Mouse (Mus musculus): Measurements from ENCODE around the gene Cdk9. TPM values are rescaled to one million over a fixed set of nuclear protein-coding genes. Genes with fewer than 3 reads are reported as not detected.

Gene Cdk9
- polyA plus RNA-seq, 1 experiment from 2014 or later = 139 TPM

DNA sequence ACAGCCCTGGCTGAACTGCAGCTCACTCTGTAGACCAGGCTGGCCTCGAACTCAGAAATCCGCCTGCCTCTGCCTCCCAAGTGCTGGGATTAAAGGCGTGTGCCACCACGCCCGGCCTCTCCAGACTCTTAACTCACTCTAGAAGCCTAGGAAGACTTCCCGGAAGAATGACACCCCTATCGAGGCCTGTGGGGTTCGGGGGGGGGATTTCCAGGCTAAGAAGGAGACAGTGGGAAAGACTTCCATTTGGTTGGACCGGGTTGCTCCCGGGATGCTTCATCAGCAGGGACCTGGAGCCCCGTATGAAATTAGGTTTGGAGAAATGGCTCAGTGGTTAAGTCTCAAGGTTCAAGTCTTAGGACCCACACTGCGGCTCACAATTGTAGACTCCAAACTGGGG lies 18.2 kb downstream of the Cdk9 start:
- Histone ChIP-seq H3K27ac (peak overlapping the region; percentile 92), H3K4me1 (peaks cover 41% of the 10 kb centered on the region), H3K27me3 (ENCODE audit: poor library complexity, severe bottlenecking) (no peaks in the 10 kb centered on the region), H3K36me3 (replicated peaks) (peaks cover 12% of the 10 kb centered on the region; the same call in 1 of the 2 replicates), H3K9me3 (no peaks in the 10 kb centered on the region), H3K4me3 (peak overlapping the region; percentile 94)
- 90% methylated on average over 12 of the region's 12 CpGs for WGBS
- no peak for DNase-seq (ENCODE audit: extremely low spot score, low spot score)

DNA sequence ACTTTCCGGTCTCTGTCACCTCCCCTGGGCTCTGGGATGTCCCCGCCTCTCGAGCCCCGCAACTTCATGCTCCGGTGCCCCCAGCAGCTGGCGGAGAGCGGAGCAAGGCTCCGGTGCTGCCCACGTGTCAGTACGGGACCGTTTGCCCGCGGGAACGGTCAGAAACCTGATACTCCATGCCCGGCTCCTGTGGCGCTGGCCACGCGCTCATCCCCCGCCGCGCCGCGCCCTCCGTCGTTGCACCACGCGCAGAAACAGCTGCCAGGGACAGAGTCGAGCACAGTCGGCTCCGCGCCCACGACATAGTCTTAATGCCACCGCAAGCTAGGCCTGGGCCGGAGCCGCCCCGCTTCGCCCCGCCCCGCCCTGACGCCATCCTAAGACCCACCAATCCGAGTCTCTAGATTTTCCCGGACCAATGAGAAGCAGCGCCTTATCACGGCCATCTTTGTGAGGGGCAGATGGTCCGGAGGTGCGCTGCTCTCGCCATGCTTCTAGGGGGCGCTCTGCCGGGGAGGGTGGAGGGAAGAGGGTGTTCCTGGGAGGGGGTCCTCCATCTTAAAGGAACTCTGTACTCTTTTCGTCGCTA lies 19.0 kb downstream of the Cdk9 start:
- DNase-seq (ENCODE audit: extremely low spot score, low spot score) = peak; percentile 96
- peaks cover 43% of the 10 kb centered on the region for H3K4me1 ChIP-seq
- H3K4me3 ChIP-seq = peak overlapping the region; percentile 94
- peaks cover 12% of the 10 kb centered on the region; the same call in 1 of the 2 replicates for H3K36me3 ChIP-seq (replicated peaks)
- no peaks in the 10 kb centered on the region for H3K9me3 ChIP-seq
- WGBS = under 1% methylated on average over 51 of the region's 51 CpGs
- peak overlapping the region; percentile 92 for H3K27ac ChIP-seq
- no peaks in the 10 kb centered on the region for H3K27me3 ChIP-seq (ENCODE audit: poor library complexity, severe bottlenecking)

DNA sequence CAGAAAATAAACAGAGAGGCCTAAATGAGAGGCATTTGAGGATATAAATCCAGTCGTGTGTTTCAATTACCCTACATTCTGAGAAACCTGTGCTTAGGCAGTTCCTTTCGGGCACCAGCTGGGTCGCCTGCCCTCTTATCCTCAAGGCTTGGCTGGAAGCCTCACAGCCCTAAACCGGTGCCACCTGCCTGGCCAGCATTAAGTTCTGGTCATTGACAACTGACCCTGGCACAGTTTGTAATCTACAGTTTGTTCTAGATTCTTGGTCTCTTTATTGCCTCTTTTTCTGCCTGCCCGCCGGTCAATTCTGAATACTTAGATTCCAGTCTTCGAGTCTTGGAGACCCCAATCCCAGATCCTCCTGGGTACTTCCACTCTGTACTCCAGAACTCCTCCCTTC lies 19.6 kb downstream of the Cdk9 start:
- H3K4me1 ChIP-seq = peaks cover 43% of the 10 kb centered on the region
- peaks cover 12% of the 10 kb centered on the region for H3K36me3 ChIP-seq (replicated peaks)
- H3K9me3 ChIP-seq = no peaks in the 10 kb centered on the region
- H3K27ac ChIP-seq = peak overlapping the region; percentile 92
- DNase-seq (ENCODE audit: extremely low spot score, low spot score) = no peak
- H3K4me3 ChIP-seq = peak overlapping the region; percentile 94
- WGBS = 23% methylated on average over 7 of the region's 7 CpGs
- H3K27me3 ChIP-seq (ENCODE audit: poor library complexity, severe bottlenecking) = no peaks in the 10 kb centered on the region

DNA sequence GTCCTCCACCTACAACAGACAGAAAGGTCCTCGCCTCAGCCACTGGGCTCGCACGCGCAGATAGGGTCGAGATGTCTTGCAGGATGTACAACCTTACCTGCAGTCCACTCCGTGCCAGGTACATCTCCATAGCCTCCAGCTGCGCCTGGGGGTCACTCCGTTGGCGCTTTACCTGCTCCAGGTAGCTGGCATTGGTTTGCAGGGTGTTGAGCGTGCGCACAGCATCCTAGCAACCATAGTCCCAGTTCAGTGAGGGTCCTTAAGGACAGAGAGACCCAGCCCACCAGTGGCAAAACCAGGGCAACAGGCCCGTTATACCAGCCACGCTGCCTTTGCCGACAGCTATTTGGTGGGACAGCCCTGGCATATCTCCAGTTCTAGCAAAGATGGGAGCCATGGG lies 20.4 kb downstream of the Cdk9 start:
- H3K27ac ChIP-seq = no peak overlapping the region
- H3K4me1 ChIP-seq = peaks cover 43% of the 10 kb centered on the region
- peaks cover 20% of the 10 kb centered on the region for H3K36me3 ChIP-seq (replicated peaks)
- peak overlapping the region; percentile 94 for H3K4me3 ChIP-seq
- no peak for DNase-seq (ENCODE audit: extremely low spot score, low spot score)
- no peaks in the 10 kb centered on the region for H3K27me3 ChIP-seq (ENCODE audit: poor library complexity, severe bottlenecking)
- WGBS = 95% methylated on average over 14 of the region's 14 CpGs
- no peaks in the 10 kb centered on the region for H3K9me3 ChIP-seq

DNA sequence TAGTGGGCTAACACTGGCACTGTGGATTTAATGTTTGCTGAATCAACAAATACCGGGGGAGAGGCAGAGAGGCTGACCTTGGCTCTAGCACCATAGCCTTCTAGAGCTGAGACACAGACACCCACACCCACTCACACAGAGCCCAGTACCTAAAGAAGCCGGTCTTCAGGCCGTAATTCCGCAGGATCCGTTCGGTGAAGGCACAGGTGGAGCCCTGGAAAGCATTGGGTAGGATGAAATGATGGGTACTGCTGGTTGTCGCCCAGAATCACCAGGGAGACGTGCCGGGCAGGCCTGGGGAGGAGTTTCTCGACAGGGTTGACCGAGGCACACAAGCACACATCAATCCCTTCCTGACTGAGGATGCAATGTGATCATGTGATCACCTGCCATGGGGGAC lies 21.8 kb downstream of the Cdk9 start:
- no peak overlapping the region for H3K27ac ChIP-seq
- no peaks in the 10 kb centered on the region for H3K27me3 ChIP-seq (ENCODE audit: poor library complexity, severe bottlenecking)
- H3K36me3 ChIP-seq (replicated peaks) = peaks cover 35% of the 10 kb centered on the region
- H3K4me3 ChIP-seq = no peak overlapping the region
- 91% methylated on average over 11 of the region's 11 CpGs for WGBS
- no peak for DNase-seq (ENCODE audit: extremely low spot score, low spot score)
- peaks cover 43% of the 10 kb centered on the region for H3K4me1 ChIP-seq
- H3K9me3 ChIP-seq = no peaks in the 10 kb centered on the region

DNA sequence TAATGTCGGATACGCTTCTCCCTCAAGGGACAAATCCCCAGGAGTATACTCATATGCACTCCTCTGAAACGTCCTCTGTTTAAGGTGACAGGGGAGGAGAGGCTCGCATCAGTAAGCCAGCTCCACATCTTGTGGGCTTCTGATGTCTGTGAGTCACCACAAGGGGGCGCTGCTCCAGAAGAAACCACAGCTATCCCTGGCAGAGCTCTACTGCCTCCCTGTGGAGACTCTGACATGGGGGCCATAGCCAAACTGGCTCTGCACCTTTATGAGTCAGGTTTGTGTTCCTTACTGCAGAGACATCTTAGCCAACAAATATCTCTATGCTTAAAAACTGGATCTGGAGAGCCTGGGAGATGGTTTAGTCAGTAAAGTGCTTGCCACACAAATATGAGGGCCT lies 23.5 kb downstream of the Cdk9 start:
- WGBS = 26% methylated on average over 5 of the region's 5 CpGs
- Histone ChIP-seq H3K4me3 (no peak overlapping the region), H3K27me3 (ENCODE audit: poor library complexity, severe bottlenecking) (no peaks in the 10 kb centered on the region), H3K4me1 (peaks cover 40% of the 10 kb centered on the region), H3K36me3 (replicated peaks) (peaks cover 51% of the 10 kb centered on the region), H3K27ac (no peak overlapping the region), H3K9me3 (no peaks in the 10 kb centered on the region)
- peak; percentile 89 for DNase-seq (ENCODE audit: extremely low spot score, low spot score)

DNA sequence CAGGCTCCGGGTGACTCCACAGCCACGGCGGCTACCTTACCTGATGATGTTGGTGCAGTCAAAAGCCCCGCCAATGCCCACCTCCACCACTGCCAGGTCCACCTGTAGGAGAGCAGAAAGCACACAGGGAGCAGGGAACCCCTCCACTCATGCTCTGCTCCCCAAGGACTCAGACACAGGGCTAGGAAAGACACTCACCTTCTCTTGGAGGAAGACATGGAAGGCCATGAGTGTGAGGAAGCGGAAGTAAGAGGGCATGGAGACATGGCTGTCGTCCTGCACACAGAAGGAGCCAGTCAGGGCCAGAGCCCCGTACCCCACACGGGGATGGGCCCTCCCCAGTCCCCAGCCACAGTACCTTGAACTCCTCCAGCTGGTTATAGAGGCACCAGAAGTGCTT lies 25.3 kb downstream of the Cdk9 start:
- Histone ChIP-seq H3K36me3 (replicated peaks) (peaks cover 70% of the 10 kb centered on the region), H3K4me3 (no peak overlapping the region), H3K27ac (no peak overlapping the region), H3K27me3 (ENCODE audit: poor library complexity, severe bottlenecking) (no peaks in the 10 kb centered on the region), H3K9me3 (no peaks in the 10 kb centered on the region), H3K4me1 (peaks cover 23% of the 10 kb centered on the region)
- 91% methylated on average over 8 of the region's 8 CpGs for WGBS
- no peak for DNase-seq (ENCODE audit: extremely low spot score, low spot score)

DNA sequence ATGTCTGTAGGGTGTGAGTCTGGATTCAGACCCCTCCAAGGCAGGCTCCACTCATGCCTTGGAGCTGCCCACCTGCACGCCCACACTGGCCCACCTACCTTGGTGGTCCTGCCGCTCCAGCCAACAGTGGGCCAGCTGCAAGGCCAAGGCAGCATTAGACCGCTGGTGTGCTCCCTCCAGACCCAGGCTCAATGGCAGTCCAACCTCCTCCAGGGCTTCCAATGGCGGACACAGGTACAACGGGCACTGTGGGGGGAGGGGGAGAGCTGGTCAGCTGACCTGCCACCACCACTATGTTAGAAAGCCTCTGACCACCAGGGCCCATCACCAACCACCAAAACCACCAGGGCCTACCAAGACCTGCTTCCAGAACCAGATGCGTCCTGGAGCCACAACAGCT lies 26.2 kb downstream of the Cdk9 start:
- H3K36me3 ChIP-seq (replicated peaks) = peaks cover 74% of the 10 kb centered on the region
- H3K4me1 ChIP-seq = peaks cover 21% of the 10 kb centered on the region
- H3K27me3 ChIP-seq (ENCODE audit: poor library complexity, severe bottlenecking) = no peaks in the 10 kb centered on the region
- no peaks in the 10 kb centered on the region for H3K9me3 ChIP-seq
- no peak overlapping the region for H3K27ac ChIP-seq
- 91% methylated on average over 6 of the region's 6 CpGs for WGBS
- no peak overlapping the region for H3K4me3 ChIP-seq
- DNase-seq (ENCODE audit: extremely low spot score, low spot score) = no peak

DNA sequence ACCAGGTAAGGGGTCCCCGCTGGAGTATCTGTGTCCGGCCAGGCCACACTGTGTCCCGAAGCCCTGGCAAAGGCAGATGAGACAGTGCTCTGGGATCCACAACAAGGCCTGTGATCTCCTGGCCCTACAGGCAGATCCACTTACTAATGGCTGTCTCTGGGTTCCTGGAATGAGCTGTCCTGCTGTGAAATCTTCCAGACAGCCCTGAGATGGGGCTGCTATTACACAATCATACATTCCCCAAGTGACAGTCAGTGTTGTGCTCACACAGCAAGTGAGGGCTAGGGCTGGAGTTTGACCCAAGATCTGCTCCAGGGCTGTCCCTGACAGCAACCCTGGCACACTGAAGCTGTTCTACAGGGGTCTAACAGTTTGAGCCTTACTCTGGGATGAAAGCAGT lies 27.1 kb downstream of the Cdk9 start:
- H3K4me1 ChIP-seq = peaks cover 21% of the 10 kb centered on the region
- WGBS = 97% methylated on average over 3 of the region's 3 CpGs
- no peaks in the 10 kb centered on the region for H3K9me3 ChIP-seq
- H3K36me3 ChIP-seq (replicated peaks) = peaks cover 71% of the 10 kb centered on the region
- H3K27me3 ChIP-seq (ENCODE audit: poor library complexity, severe bottlenecking) = no peaks in the 10 kb centered on the region
- no peak for DNase-seq (ENCODE audit: extremely low spot score, low spot score)
- no peak overlapping the region for H3K27ac ChIP-seq
- H3K4me3 ChIP-seq = no peak overlapping the region

DNA sequence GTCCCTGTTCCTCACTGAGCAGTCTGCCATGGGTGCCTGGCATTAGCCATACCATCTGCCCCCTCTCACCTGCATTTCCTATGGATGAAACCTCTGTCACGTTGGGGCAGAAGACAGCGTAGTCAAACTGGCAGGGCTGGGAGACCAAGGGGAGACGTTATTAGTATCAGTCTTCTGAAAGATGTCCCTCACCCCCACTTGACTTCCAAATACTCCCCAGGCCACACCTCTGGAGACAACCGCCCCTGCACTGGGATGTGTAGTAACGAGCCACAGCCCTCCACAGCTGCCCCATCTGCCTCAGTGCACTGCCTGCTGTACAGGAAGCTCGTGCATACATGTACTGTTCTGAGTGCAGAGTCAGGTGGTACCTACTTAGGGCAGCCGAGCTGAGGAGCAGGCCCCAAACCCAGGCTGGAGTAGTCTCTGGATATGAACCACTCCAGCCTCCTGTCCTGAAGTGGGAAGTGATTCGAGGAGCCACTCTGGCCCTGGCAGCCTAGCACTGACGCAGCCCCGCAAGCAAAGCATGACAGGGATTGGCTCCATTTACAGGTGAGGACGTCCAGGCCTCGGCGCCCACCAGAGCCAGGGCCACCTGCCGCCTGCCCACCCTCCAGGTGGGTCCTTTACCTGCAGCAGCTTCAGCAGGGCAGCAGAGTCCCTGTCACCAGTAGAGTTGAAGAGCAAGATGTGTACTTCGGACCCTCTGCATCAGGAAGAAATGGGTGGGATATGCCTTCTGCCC lies 28.0 kb downstream of the Cdk9 start:
- Histone ChIP-seq H3K27ac (no peak overlapping the region), H3K4me1 (peaks cover 16% of the 10 kb centered on the region), H3K9me3 (no peaks in the 10 kb centered on the region), H3K36me3 (replicated peaks) (peaks cover 71% of the 10 kb centered on the region), H3K4me3 (no peak overlapping the region), H3K27me3 (ENCODE audit: poor library complexity, severe bottlenecking) (no peaks in the 10 kb centered on the region)
- no peak for DNase-seq (ENCODE audit: extremely low spot score, low spot score)
- 95% methylated on average over 15 of the region's 15 CpGs for WGBS

DNA sequence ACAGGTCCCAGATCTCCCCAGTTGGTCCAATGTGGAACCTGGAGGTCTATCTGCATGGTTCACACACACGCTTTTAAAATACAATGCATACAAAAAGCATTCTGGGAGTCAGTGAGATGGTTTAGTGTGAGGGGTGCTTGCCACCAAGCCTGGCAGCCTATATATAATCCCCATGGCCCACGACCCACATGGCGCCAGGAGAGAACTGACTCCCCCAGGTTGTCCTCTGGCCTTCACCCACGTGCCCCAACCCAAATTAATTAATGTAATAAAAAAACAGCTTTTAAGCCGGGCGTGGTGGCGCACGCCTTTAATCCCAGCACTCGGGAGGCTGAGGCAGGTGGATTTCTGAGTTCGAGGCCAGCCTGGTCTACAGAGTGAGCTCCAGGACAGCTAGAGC lies 29.2 kb downstream of the Cdk9 start:
- DNase-seq (ENCODE audit: extremely low spot score, low spot score) = no peak
- no peaks in the 10 kb centered on the region for H3K27me3 ChIP-seq (ENCODE audit: poor library complexity, severe bottlenecking)
- peaks cover 71% of the 10 kb centered on the region for H3K36me3 ChIP-seq (replicated peaks)
- H3K27ac ChIP-seq = no peak overlapping the region
- 94% methylated on average over 10 of the region's 10 CpGs for WGBS
- H3K9me3 ChIP-seq = no peaks in the 10 kb centered on the region
- H3K4me3 ChIP-seq = no peak overlapping the region
- peaks cover 12% of the 10 kb centered on the region; the same call in 1 of the 2 replicates for H3K4me1 ChIP-seq

DNA sequence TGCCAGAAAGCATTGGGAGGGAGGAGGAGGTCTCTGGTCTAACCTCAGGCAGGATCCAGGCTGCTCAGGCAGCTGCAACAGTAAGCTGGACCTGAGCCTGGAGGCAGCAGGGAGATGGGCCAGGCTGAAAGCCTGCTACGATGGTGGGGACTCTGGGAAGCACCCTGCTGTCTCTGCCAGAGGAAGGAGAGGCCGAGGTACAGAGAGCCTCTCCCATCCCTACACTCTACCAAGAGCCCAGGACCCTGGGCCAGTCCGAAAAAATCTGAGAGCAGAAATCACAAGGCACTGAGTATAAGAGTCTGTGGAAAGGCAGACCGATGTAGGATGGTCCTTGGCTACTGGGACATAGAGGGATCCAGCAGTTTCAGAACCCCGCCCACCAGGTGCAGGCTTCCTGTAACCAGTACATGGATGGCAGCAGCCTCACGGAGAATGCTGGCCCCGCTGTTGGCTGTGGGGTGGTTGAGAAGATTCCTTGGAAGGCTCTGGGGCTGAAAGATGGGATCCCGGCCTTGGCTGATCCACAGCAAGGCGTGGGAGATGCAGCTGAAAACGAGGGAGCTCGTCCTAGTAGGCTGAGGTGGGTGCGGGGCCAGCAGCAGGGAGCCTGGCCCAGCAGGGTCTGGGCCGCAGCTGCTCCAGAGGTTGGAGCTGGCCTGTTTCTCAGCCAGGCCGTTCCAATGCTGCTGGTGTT lies 30.0 kb downstream of the Cdk9 start:
- no peak overlapping the region for H3K27ac ChIP-seq
- no peak for DNase-seq (ENCODE audit: extremely low spot score, low spot score)
- no peaks in the 10 kb centered on the region for H3K27me3 ChIP-seq (ENCODE audit: poor library complexity, severe bottlenecking)
- H3K4me3 ChIP-seq = no peak overlapping the region
- 82% methylated on average over 14 of the region's 14 CpGs for WGBS
- peaks cover 12% of the 10 kb centered on the region; the same call in 1 of the 2 replicates for H3K4me1 ChIP-seq
- H3K9me3 ChIP-seq = no peaks in the 10 kb centered on the region
- H3K36me3 ChIP-seq (replicated peaks) = peaks cover 67% of the 10 kb centered on the region

DNA sequence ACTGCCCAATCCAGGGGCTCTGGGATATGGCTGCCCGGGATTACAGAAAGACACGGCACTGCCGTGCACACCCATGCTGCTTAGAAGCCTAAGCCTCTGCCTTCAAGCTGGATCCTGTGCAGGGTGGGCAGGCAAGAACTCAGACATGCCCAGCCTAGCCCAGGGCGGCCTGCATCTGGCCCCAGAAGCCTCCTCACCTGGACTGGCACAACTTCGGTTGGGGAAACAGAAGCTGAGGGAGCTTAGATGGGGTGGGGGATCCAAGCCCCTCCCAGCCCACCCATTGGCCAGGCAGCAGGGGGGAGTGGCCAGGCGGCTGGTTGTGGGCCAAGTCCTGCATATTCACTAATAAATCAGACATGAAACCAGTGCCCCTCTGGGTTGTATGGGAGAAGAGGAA lies 31.1 kb downstream of the Cdk9 start:
- 70% methylated on average over 6 of the region's 6 CpGs for WGBS
- H3K36me3 ChIP-seq (replicated peaks) = peaks cover 59% of the 10 kb centered on the region
- peaks cover 12% of the 10 kb centered on the region; the same call in 1 of the 2 replicates for H3K4me1 ChIP-seq
- H3K27me3 ChIP-seq (ENCODE audit: poor library complexity, severe bottlenecking) = no peaks in the 10 kb centered on the region
- no peaks in the 10 kb centered on the region for H3K9me3 ChIP-seq
- no peak for DNase-seq (ENCODE audit: extremely low spot score, low spot score)
- H3K4me3 ChIP-seq = no peak overlapping the region
- H3K27ac ChIP-seq = peak overlapping the region; percentile 32
